Mouse (Mus musculus): ENCODE measurements around the gene Mapk12.

GRCm38 (mm10) chr15:89175411-89176155, 35.1 kb upstream of the Mapk12 start:
- TF ChIP-seq CTCF (IDR thresholded peaks at IDR 0.05; ENCODE audit: extremely low read depth, insufficient read length, insufficient replicate concordance, low read depth, low read length) = no peak
- TF ChIP-seq POLR2A (IDR thresholded peaks at IDR 0.05; ENCODE audit: low read depth, low read length) = no peak
